Mouse (Mus musculus) midbrain, embryonic 15.5 days (tissue): ENCODE results near the gene Gm42906. TPM values are rescaled to one million over a fixed set of nuclear protein-coding genes. Genes with fewer than 3 reads are reported as not detected.

ENCODE experiments used
- ATAC-seq: fragments of 200-750 bp; cut with Nextera tagmentation; replicated peaks from 2 replicates; pipeline ENCODE4 v1.8.0; 2017; ENCODE audit warnings: moderate TSS enrichment
- H3K27ac ChIP-seq: fragments of 300-500 bp; sonication (generic); 2 replicates; pipeline ENCODE4 v1.5.1; 2015; ENCODE audit warnings: mild to moderate bottlenecking, inconsistent platforms
- H3K27me3 ChIP-seq: fragments of 300-500 bp; sonication (generic); replicated peaks from 2 replicates; pipeline ENCODE4 v1.6.1; 2015; ENCODE audit warnings: inconsistent platforms
- H3K36me3 ChIP-seq: fragments of 300-500 bp; sonication (generic); replicated peaks from 2 replicates; pipeline ENCODE4 v1.6.1; 2015; ENCODE audit warnings: inconsistent platforms
- H3K4me1 ChIP-seq: fragments of 300-500 bp; sonication (generic); 2 replicates; pipeline ENCODE4 v1.6.1; 2015; ENCODE audit warnings: inconsistent platforms
- H3K4me2 ChIP-seq: fragments of 300-500 bp; sonication (generic); 2 replicates; pipeline ENCODE4 v1.6.1; 2015; ENCODE audit warnings: inconsistent platforms, mild to moderate bottlenecking, moderate library complexity
- H3K4me3 ChIP-seq: fragments of 300-500 bp; sonication (generic); 2 replicates; pipeline ENCODE4 v1.5.1; 2015; ENCODE audit warnings: mild to moderate bottlenecking, inconsistent platforms
- H3K9ac ChIP-seq: fragments of 300-500 bp; sonication (generic); 2 replicates; pipeline ENCODE4 v1.6.1; 2015; ENCODE audit warnings: mild to moderate bottlenecking, inconsistent platforms
- H3K9me3 ChIP-seq: fragments of 300-500 bp; sonication (generic); 2 replicates; pipeline ENCODE4 v1.6.1; 2016; ENCODE audit warnings: inconsistent platforms
- WGBS: fragments of 180-500 bp; shearing (Covaris S2); methylation state at CpG from one replicate; pipeline ENCODE4 v1.1.7; 2015; ENCODE audit warnings: mixed read lengths; 5-methylcytosine and 5-hydroxymethylcytosine counted together
- polyA plus RNA-seq: library from polyadenylated mRNA; unstranded; fragments of >200 nt; fragmentation: Nextera tagmentation; extraction: Ambion mirVana; gene quantifications from 2 replicates; pipeline ENCODE4 v1.2.1, GENCODE M21; 2015

Gene Gm42906
- polyA plus RNA-seq, 1 experiment from 2014 or later: not detected

DNA sequence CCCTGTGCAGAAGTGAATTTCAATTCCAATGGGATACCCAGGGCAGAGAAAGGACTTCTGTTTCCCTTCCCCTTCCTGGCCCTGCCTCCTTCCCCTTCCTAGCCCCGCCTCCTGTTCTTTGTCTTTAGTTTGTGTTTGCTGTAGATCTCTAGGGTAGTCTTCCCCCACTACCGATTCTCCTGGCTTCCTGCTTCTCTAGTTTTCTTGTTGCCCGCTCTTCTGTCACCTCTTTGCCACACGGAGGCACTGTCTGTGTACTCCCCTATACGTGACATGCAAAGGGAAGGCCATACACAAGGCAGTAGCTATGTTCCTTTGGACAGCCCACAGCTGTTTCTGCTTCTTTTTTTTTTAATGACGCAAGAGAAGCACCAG, 371.1 kb downstream of the Gm42906 start:
- Histone ChIP-seq H3K27me3 (no peaks in the 10 kb centered on the region), H3K36me3 (no peaks in the 10 kb centered on the region), H3K4me2 (no peak overlapping the region), H3K4me3 (no peak overlapping the region), H3K9me3 (no peaks in the 10 kb centered on the region), H3K27ac (no peak overlapping the region), H3K9ac (no peak overlapping the region), H3K4me1 (peaks cover 3% of the 10 kb centered on the region; the same call in 1 of the 2 replicates)
- ATAC-seq: no peak
- WGBS: 77% methylated on average over 6 of the region's 6 CpGs

DNA sequence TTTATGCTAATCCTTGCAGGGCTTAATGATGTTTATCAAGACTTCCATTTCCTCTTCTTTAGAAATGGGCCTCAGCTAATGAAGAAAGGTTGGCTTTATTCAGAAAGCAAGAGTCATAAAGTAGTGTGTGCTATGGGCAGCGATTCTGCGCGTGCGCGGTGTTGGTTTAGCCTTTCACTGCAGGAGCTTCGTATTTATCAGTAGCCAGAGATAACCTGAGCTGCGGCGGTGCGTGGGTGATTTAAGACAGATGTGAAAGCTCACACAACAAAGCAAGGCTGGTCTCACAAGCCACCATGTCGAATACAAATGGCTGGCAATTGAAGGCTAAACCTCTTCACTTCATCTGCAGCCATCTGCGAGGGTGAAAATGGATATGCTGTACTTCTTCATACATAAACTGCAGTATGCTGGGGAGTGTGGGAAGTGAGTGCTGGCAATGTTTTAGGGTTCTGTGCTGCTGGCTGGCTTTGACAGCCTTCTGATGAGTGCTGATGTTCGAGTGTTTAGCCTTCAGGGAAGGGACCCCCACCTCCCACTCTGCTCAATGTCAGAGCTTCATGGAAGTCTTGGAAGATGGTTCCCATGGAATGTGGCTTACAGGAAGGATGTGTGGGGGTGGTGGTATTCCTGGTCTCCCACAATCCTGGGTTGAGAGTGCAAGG, 371.6 kb downstream of the Gm42906 start:
- no peak overlapping the region for H3K27ac ChIP-seq
- no peaks in the 10 kb centered on the region for H3K27me3 ChIP-seq
- no peak overlapping the region for H3K4me2 ChIP-seq

DNA sequence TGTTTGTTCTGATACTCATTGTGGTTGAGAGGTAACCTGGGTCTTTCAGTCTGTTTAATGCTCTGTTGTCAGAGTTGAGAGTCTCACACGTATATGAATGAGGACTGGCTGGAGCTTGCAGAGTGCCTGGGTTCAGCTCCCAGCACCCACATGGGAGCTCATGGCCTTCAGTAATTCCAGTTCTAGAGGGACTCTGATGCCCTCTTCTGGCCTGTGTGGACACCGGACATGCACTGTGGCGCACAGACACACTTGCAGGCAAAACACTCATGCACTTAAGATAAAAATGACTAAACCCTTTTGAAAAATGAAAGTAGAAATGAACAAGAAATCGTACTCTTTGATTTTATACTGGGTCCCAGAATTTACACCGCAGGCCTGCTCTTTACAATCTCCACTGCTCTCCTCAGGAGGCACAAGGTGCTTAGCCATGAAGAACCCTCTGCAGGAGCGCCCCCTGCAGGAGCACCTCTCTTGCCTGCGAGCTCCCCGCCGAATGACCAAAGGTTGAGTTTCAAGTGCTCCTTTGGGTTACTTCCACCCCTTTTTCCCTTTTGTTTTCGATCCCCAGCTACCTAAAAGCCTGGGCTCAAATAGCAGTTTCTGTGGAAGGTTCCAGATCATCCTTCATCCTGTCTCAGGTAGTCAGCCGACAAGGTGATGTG, 372.4 kb downstream of the Gm42906 start:
- Histone ChIP-seq H3K27me3 (no peaks in the 10 kb centered on the region), H3K4me2 (no peak overlapping the region), H3K36me3 (no peaks in the 10 kb centered on the region), H3K27ac (no peak overlapping the region), H3K4me1 (peaks cover 3% of the 10 kb centered on the region; the same call in 1 of the 2 replicates), H3K9me3 (no peaks in the 10 kb centered on the region), H3K9ac (no peak overlapping the region), H3K4me3 (no peak overlapping the region)
- WGBS: 93% methylated on average over 11 of the region's 11 CpGs
- ATAC-seq: no peak

More for the DNA sequence above, 371.6 kb downstream of the Gm42906 start:
- Histone ChIP-seq H3K9ac (no peak overlapping the region), H3K9me3 (no peaks in the 10 kb centered on the region), H3K4me3 (no peak overlapping the region), H3K4me1 (peaks cover 3% of the 10 kb centered on the region; the same call in 1 of the 2 replicates), H3K36me3 (no peaks in the 10 kb centered on the region)
- no peak for ATAC-seq
- WGBS: 68% methylated on average over 12 of the region's 12 CpGs

DNA sequence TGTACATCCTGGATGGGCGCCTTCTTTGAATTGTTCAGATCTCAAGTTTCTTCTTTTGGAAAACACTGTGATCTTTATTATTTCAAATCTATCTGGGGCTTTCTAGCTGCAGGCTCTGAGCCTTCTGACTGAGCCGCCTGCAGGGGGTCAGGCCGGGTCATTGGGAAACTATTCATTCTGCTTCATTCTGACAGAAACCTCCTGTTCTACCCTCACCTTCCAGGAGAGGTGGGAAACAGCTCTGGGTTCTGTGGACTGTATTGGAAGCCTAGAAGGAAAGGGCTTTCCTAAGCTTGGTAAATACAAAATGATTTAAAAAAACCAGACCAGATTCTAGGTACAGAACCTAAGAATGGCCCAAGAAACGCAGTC, 373.2 kb downstream of the Gm42906 start:
- Histone ChIP-seq H3K27ac (no peak overlapping the region), H3K9ac (no peak overlapping the region), H3K4me2 (no peak overlapping the region), H3K4me1 (no peaks in the 10 kb centered on the region), H3K9me3 (no peaks in the 10 kb centered on the region), H3K36me3 (no peaks in the 10 kb centered on the region), H3K27me3 (no peaks in the 10 kb centered on the region), H3K4me3 (no peak overlapping the region)
- no peak for ATAC-seq
- 49% methylated on average over 4 of the region's 4 CpGs for whole genome bisulfite sequencing

DNA sequence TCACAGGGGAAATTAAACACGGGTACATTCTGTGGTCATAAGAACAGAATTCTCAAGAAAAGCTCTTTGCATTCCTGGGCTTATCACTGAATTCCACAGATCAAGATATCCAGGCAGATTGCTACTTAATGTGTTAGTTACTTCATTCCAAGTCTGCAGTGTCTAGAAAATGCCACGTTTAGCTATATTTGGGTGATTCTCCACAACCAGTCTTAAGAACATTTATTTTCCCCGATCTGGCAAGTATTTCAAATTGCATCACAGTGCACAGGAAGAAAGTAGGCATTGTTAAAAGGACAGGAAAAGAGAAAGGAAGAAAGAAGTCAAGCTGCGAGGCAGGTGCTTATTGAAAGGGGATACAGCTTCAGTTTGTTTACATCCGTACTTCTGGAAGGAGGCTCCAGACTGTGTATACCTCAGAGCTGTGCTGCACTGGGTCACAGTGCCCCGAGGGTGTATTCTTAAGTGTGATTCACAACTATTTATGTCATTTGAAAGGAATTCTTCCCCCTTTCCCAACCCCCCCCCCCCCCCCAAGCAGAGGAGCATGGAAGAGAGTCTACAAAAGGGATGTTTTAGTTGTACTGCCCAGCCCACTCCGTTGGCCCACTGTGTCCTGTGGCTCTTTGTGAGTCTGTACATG, 373.7 kb downstream of the Gm42906 start:
- Histone ChIP-seq H3K27me3 (no peaks in the 10 kb centered on the region), H3K27ac (no peak overlapping the region), H3K9ac (no peak overlapping the region), H3K4me3 (no peak overlapping the region), H3K4me1 (no peaks in the 10 kb centered on the region), H3K4me2 (no peak overlapping the region), H3K9me3 (no peaks in the 10 kb centered on the region), H3K36me3 (no peaks in the 10 kb centered on the region)
- no peak for ATAC-seq
- 39% methylated on average over 7 of the region's 7 CpGs for WGBS

DNA sequence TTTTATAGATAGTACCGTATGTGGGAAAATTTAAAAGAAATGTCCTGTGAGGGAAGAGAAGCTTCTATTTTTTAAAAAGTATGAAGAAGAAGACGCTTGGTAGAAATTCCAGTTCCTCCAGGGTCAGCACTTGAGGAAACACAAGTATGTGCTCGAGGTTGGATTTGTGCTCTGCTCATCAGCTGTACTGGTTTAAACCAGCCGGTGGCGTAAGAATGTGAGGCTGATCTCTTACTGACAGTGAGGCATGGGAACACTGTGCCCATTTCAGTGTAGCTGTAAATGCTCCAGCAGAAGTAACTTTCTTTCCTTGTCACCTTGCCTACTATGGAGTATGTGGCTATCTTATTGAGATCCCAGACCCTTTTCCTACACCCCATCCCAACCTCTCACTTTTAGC, 374.8 kb downstream of the Gm42906 start:
- H3K9ac ChIP-seq: no peak overlapping the region

DNA sequence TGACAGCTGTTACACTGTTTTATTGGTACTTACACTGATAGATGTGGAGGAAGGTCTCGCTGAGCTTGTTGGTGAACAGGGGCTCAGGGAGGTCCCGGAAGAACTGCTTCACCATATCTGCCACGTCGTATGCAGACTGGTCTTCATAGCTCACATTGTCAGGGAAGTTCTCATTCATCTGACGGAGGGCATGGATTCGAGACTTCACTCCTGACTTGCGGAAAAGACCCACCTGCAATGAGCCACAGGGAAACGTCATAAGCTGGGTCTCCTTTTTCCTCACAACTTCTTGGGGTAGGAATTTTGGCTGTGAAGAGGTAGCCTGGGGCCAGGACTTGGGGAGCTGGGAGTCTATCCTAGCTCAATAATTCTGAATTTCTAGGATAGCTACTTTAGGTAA, 375.6 kb downstream of the Gm42906 start:
- Histone ChIP-seq H3K27ac (no peak overlapping the region), H3K4me2 (no peak overlapping the region), H3K4me3 (no peak overlapping the region), H3K36me3 (no peaks in the 10 kb centered on the region), H3K4me1 (no peaks in the 10 kb centered on the region), H3K9ac (no peak overlapping the region), H3K9me3 (no peaks in the 10 kb centered on the region), H3K27me3 (no peaks in the 10 kb centered on the region)
- WGBS: 94% methylated on average over 8 of the region's 8 CpGs
- ATAC-seq: no peak

More for the DNA sequence above, 374.8 kb downstream of the Gm42906 start:
- H3K4me2 ChIP-seq: no peak overlapping the region
- no peak overlapping the region for H3K27ac ChIP-seq
- ATAC-seq: no peak
- H3K27me3 ChIP-seq: no peaks in the 10 kb centered on the region
- 96% methylated on average over 5 of the region's 5 CpGs for WGBS
- H3K36me3 ChIP-seq: no peaks in the 10 kb centered on the region
- no peaks in the 10 kb centered on the region for H3K9me3 ChIP-seq
- no peak overlapping the region for H3K4me3 ChIP-seq
- H3K4me1 ChIP-seq: no peaks in the 10 kb centered on the region

DNA sequence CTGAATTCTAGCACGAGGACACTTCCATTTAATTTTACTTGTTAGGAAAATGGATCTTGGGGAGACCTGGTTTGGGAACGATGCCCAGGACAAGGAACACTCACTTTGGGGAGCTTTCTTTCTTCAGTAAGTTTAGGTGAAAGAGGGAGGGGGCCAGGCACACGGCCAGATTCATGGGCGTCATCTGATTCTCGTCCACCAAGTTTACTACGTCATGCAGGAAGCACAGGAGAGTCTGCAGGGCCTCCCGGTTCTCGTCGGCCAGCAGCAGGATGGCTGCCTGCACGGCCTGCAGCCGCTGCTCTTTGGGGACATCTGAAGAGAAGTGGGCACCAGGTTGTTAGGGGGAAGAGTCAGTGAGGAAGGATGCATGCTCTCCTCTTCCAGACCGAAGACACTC, 380.5 kb downstream of the Gm42906 start:
- Histone ChIP-seq H3K4me2 (no peak overlapping the region), H3K4me3 (no peak overlapping the region), H3K9me3 (no peaks in the 10 kb centered on the region), H3K9ac (no peak overlapping the region), H3K27me3 (no peaks in the 10 kb centered on the region), H3K36me3 (no peaks in the 10 kb centered on the region), H3K27ac (no peak overlapping the region), H3K4me1 (no peaks in the 10 kb centered on the region)
- no peak for ATAC-seq
- WGBS: 88% methylated on average over 12 of the region's 12 CpGs

DNA sequence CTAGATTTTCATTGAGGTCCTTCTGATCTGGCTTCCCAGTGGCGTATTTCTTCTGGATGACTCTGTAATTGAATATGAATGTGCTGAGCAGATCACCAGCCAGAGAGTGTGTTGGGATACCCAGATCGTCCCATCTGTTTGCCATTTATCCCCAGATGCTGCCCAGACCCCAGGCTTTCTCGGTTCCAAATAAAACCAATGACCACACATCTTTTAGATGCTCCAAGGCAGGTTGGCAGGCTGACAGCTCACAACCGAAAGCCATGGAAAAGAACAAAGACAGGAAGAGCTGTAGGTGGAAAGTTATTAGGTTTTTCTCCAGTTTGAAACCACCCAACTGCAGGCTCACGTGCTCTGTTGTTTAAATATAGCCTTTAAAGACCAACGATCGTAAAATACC, 381.0 kb downstream of the Gm42906 start:
- WGBS: 84% methylated on average over 7 of the region's 7 CpGs

DNA sequence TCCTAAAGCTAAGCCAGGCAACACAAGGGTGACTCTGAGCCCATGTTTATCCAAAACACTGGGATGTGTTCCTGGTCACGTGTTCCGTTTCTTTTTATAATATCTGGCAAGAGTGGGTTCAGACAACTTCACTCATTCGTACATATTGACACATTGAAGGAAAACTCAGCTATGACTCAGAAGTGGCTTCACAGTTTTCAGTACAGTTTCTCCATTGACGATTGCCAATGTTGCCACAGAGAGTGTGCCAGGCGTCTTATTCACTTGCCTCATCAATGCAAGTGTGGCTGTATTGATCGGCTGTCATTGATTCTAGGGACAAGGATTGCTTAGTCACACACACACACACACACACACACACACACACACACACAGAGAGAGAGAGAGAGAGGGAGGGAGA, 381.8 kb downstream of the Gm42906 start:
- no peak for ATAC-seq
- no peak overlapping the region for H3K4me3 ChIP-seq
- H3K4me1 ChIP-seq: no peaks in the 10 kb centered on the region
- 91% methylated on average over 6 of the region's 6 CpGs for WGBS
- no peak overlapping the region for H3K9ac ChIP-seq
- H3K9me3 ChIP-seq: no peaks in the 10 kb centered on the region
- no peak overlapping the region for H3K4me2 ChIP-seq
- no peaks in the 10 kb centered on the region for H3K36me3 ChIP-seq
- H3K27me3 ChIP-seq: no peaks in the 10 kb centered on the region
- H3K27ac ChIP-seq: no peak overlapping the region

More for the DNA sequence above, 381.0 kb downstream of the Gm42906 start:
- Histone ChIP-seq H3K27ac (no peak overlapping the region), H3K27me3 (no peaks in the 10 kb centered on the region), H3K4me3 (no peak overlapping the region), H3K4me2 (no peak overlapping the region), H3K36me3 (no peaks in the 10 kb centered on the region), H3K9me3 (no peaks in the 10 kb centered on the region), H3K4me1 (no peaks in the 10 kb centered on the region), H3K9ac (no peak overlapping the region)
- no peak for ATAC-seq

DNA sequence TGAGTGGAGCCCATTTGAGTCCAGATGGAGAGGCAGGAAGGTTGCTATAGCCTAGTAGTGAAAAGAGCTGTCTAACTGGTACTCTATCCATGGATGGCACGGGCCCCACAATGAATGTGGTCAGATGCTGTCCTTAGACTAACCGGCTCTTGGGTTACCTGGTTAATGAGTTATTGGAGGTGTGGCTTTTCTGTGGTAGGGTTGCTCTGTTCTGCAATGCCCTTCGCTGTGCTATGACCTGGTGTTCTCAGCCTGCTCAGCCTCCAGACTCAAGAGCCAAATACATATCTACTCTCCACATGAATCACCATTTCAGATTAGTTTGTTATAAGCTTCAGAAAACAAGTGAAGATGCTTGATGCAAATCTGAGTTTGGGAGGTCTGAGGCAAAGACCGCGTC, 385.1 kb downstream of the Gm42906 start:
- no peak for ATAC-seq
- H3K27ac ChIP-seq: no peak overlapping the region
- H3K4me2 ChIP-seq: no peak overlapping the region
- H3K9me3 ChIP-seq: no peaks in the 10 kb centered on the region
- H3K36me3 ChIP-seq: no peaks in the 10 kb centered on the region
- H3K4me3 ChIP-seq: no peak overlapping the region
- no peak overlapping the region for H3K9ac ChIP-seq
- WGBS: 96% methylated on average over 5 of the region's 5 CpGs
- H3K4me1 ChIP-seq: no peaks in the 10 kb centered on the region
- no peaks in the 10 kb centered on the region for H3K27me3 ChIP-seq

DNA sequence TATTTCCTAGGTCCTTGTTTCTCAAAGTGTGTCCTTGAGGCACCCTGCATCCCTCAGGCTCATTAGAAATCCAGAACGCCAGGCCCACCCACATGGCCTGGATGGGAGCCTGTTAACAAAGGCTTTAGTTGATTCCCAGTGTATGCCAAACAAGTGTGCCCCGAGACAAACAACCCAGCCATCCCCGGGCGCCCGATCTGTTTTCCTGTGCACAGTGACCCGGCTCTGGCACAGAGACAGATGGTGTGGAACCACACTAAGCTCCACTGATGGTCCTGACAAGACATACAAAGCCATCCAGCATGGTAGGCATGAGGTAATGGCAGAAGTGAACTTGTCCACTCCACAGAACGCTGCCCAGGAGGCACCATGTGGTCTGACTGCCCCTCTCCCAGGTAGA, 390.1 kb downstream of the Gm42906 start:
- Histone ChIP-seq H3K27ac (no peak overlapping the region), H3K9me3 (no peaks in the 10 kb centered on the region), H3K4me1 (no peaks in the 10 kb centered on the region), H3K4me3 (no peak overlapping the region), H3K4me2 (no peak overlapping the region), H3K9ac (no peak overlapping the region), H3K27me3 (no peaks in the 10 kb centered on the region), H3K36me3 (no peaks in the 10 kb centered on the region)
- no peak for ATAC-seq
- 72% methylated on average over 7 of the region's 7 CpGs for WGBS
